Mouse (Mus musculus): ENCODE results near the gene Ctsz. TPM values are rescaled to one million over a fixed set of nuclear protein-coding genes. Genes with fewer than 3 reads are reported as not detected.

Gene Ctsz
- polyA plus RNA-seq, 1 experiment from 2014 or later, result 179 TPM

- ATAC-seq (ENCODE audit: insufficient read depth) (no peak), DNase-seq (no peak)
- no peak overlapping the region for H3K4me2 ChIP-seq
- no peak for TF ChIP-seq CTCF (IDR thresholded peaks at IDR 0.05; ENCODE audit: low read depth)
- H3K9me3 ChIP-seq (ENCODE audit: low read depth, low read length), result no peaks in the 10 kb centered on the region
- H3K36me3 ChIP-seq (ENCODE audit: insufficient read depth), result no peaks in the 10 kb centered on the region
- H3K9ac ChIP-seq, result no peak overlapping the region
- H3K27ac ChIP-seq (ENCODE audit: low read depth), result no peak overlapping the region
- H3K4me3 ChIP-seq (ENCODE audit: low read depth, low read length), result no peak overlapping the region
- no peaks in the 10 kb centered on the region for H3K27me3 ChIP-seq (ENCODE audit: insufficient read depth, low read length)
- 84% methylated on average over 1 of the region's 1 CpGs for WGBS
- H3K4me1 ChIP-seq (ENCODE audit: insufficient read depth), result no peaks in the 10 kb centered on the region
These were observed 41.8 kb downstream of the Ctsz start for GRCm38 (mm10) chr2:174397065-174397464.

GRCm38 (mm10) chr2:174396643-174397042, 42.2 kb downstream of the Ctsz start:
- Histone ChIP-seq H3K36me3 (ENCODE audit: insufficient read depth) (no peaks in the 10 kb centered on the region), H3K4me1 (ENCODE audit: insufficient read depth) (no peaks in the 10 kb centered on the region), H3K27ac (ENCODE audit: low read depth) (no peak overlapping the region), H3K4me2 (no peak overlapping the region), H3K9ac (no peak overlapping the region), H3K4me3 (ENCODE audit: low read depth, low read length) (no peak overlapping the region), H3K9me3 (ENCODE audit: low read depth, low read length) (no peaks in the 10 kb centered on the region), H3K27me3 (ENCODE audit: insufficient read depth, low read length) (no peaks in the 10 kb centered on the region)
- 80% methylated on average over 10 of the region's 10 CpGs for WGBS
- no peak for TF ChIP-seq CTCF (IDR thresholded peaks at IDR 0.05; ENCODE audit: low read depth)
- DNase-seq, result no peak
- no peak for ATAC-seq (ENCODE audit: insufficient read depth)

GRCm38 (mm10) chr2:174393383-174393782, 45.5 kb downstream of the Ctsz start:
- Histone ChIP-seq H3K9me3 (ENCODE audit: low read depth, low read length) (no peaks in the 10 kb centered on the region), H3K4me2 (no peak overlapping the region), H3K36me3 (ENCODE audit: insufficient read depth) (no peaks in the 10 kb centered on the region), H3K27me3 (ENCODE audit: insufficient read depth, low read length) (no peaks in the 10 kb centered on the region), H3K4me3 (ENCODE audit: low read depth, low read length) (no peak overlapping the region), H3K9ac (no peak overlapping the region), H3K27ac (ENCODE audit: low read depth) (no peak overlapping the region), H3K4me1 (ENCODE audit: insufficient read depth) (no peaks in the 10 kb centered on the region)
- no peak for TF ChIP-seq CTCF (IDR thresholded peaks at IDR 0.05; ENCODE audit: low read depth)
- WGBS, result 75% methylated on average over 5 of the region's 5 CpGs
- ATAC-seq (ENCODE audit: insufficient read depth) (no peak), DNase-seq (no peak)

GRCm38 (mm10) chr2:174392554-174392953, 46.3 kb downstream of the Ctsz start:
- WGBS, result 77% methylated on average over 9 of the region's 9 CpGs
- Histone ChIP-seq H3K36me3 (ENCODE audit: insufficient read depth) (no peaks in the 10 kb centered on the region), H3K27ac (ENCODE audit: low read depth) (no peak overlapping the region), H3K9ac (no peak overlapping the region), H3K27me3 (ENCODE audit: insufficient read depth, low read length) (no peaks in the 10 kb centered on the region), H3K4me3 (ENCODE audit: low read depth, low read length) (no peak overlapping the region), H3K4me2 (no peak overlapping the region), H3K4me1 (ENCODE audit: insufficient read depth) (no peaks in the 10 kb centered on the region), H3K9me3 (ENCODE audit: low read depth, low read length) (no peaks in the 10 kb centered on the region)
- ATAC-seq (ENCODE audit: insufficient read depth) (no peak), DNase-seq (no peak)
- TF ChIP-seq CTCF (IDR thresholded peaks at IDR 0.05; ENCODE audit: low read depth), result no peak

GRCm38 (mm10) chr2:174391936-174392335, 46.9 kb downstream of the Ctsz start:
- ATAC-seq (ENCODE audit: insufficient read depth), result no peak
- no peaks in the 10 kb centered on the region for H3K27me3 ChIP-seq (ENCODE audit: insufficient read depth, low read length)
- WGBS, result 82% methylated on average over 3 of the region's 3 CpGs

GRCm38 (mm10) chr2:174381021-174381420, 57.8 kb downstream of the Ctsz start:
- Histone ChIP-seq H3K9ac (no peak overlapping the region), H3K36me3 (ENCODE audit: insufficient read depth) (no peaks in the 10 kb centered on the region), H3K4me1 (ENCODE audit: insufficient read depth) (no peaks in the 10 kb centered on the region), H3K4me3 (ENCODE audit: low read depth, low read length) (no peak overlapping the region), H3K9me3 (ENCODE audit: low read depth, low read length) (no peaks in the 10 kb centered on the region), H3K27me3 (ENCODE audit: insufficient read depth, low read length) (no peaks in the 10 kb centered on the region), H3K27ac (ENCODE audit: low read depth) (no peak overlapping the region), H3K4me2 (no peak overlapping the region)
- TF ChIP-seq CTCF (IDR thresholded peaks at IDR 0.05; ENCODE audit: low read depth), result no peak
- DNase-seq, result no peak
- no peak for ATAC-seq (ENCODE audit: insufficient read depth)
- WGBS, result 88% methylated on average over 9 of the region's 9 CpGs

More at GRCm38 (mm10) chr2:174391936-174392335, 46.9 kb downstream of the Ctsz start:
- no peaks in the 10 kb centered on the region for H3K9me3 ChIP-seq (ENCODE audit: low read depth, low read length)
- DNase-seq, result no peak
- H3K9ac ChIP-seq, result no peak overlapping the region
- TF ChIP-seq CTCF (IDR thresholded peaks at IDR 0.05; ENCODE audit: low read depth), result no peak
- H3K4me2 ChIP-seq, result no peak overlapping the region
- H3K27ac ChIP-seq (ENCODE audit: low read depth), result no peak overlapping the region
- H3K4me1 ChIP-seq (ENCODE audit: insufficient read depth), result no peaks in the 10 kb centered on the region
- H3K4me3 ChIP-seq (ENCODE audit: low read depth, low read length), result no peak overlapping the region
- H3K36me3 ChIP-seq (ENCODE audit: insufficient read depth), result no peaks in the 10 kb centered on the region

Other genes starting within 250 kb of the Ctsz start
- 1,980 and 2,011 TPM in 2 replicates for gene Gnas, start 154.7 kb downstream of the Ctsz start, polyA plus RNA-seq (2014; fragmentation: Nextera tagmentation; extraction: Ambion mirVana)
- gene Gm20721, start 92.3 kb downstream of the Ctsz start, polyA plus RNA-seq (2014; fragmentation: Nextera tagmentation; extraction: Ambion mirVana), result 11.3 and 14.7 TPM in 2 replicates
- gene Nelfcd, start 23.2 kb downstream of the Ctsz start, polyA plus RNA-seq (2014; fragmentation: Nextera tagmentation; extraction: Ambion mirVana), result 143 and 144 TPM in 2 replicates
- 7.2 and 10.0 TPM in 2 replicates for gene Tubb1, start 11.7 kb upstream of the Ctsz start, polyA plus RNA-seq (2014; fragmentation: Nextera tagmentation; extraction: Ambion mirVana)
- 838 and 911 TPM in 2 replicates for gene Atp5e, start 25.1 kb upstream of the Ctsz start, polyA plus RNA-seq (2014; fragmentation: Nextera tagmentation; extraction: Ambion mirVana)
- 116 and 117 TPM in 2 replicates for gene Prelid3b, start 34.0 kb upstream of the Ctsz start, polyA plus RNA-seq (2014; fragmentation: Nextera tagmentation; extraction: Ambion mirVana)
- gene Zfp831, start 204.5 kb upstream of the Ctsz start, polyA plus RNA-seq (2014; fragmentation: Nextera tagmentation; extraction: Ambion mirVana), result 0.04 TPM in 1 of 2 replicates, not detected in the other